Mouse (Mus musculus) limb, embryonic 13.5 days (tissue): Measurements from ENCODE around the gene Gnmt. TPM values are rescaled to one million over a fixed set of nuclear protein-coding genes. Genes with fewer than 3 reads are reported as not detected.
A peak's percentile ranks its signal among the peaks of the same experiment; 100 is the strongest.

Source experiments
- ATAC-seq: fragments of 200-750 bp; cut with Nextera tagmentation; 2 replicates; pipeline ENCODE4 v1.8.0; 2017; ENCODE audit warnings: low read depth, moderate number of reproducible peaks, moderate TSS enrichment; ENCODE audit not compliant: low FRiP score
- H3K27ac ChIP-seq: fragments of 300-500 bp; sonication (generic); 2 replicates; pipeline ENCODE4 v1.5.1; 2015; ENCODE audit warnings: inconsistent platforms, mild to moderate bottlenecking, moderate library complexity
- H3K27me3 ChIP-seq: fragments of 300-500 bp; sonication (generic); 2 replicates; pipeline ENCODE4 v1.6.1; 2015; ENCODE audit warnings: mild to moderate bottlenecking, inconsistent platforms
- H3K36me3 ChIP-seq: fragments of 300-500 bp; sonication (generic); 2 replicates; pipeline ENCODE4 v1.6.1; 2015; ENCODE audit warnings: inconsistent platforms, mild to moderate bottlenecking, moderate library complexity
- H3K4me1 ChIP-seq: fragments of 300-500 bp; sonication (generic); 2 replicates; pipeline ENCODE4 v1.6.1; 2015; ENCODE audit warnings: inconsistent platforms
- H3K4me2 ChIP-seq: fragments of 300-500 bp; sonication (generic); replicated peaks from 2 replicates; pipeline ENCODE4 v1.6.1; 2015; ENCODE audit warnings: inconsistent platforms, mild to moderate bottlenecking, moderate library complexity
- H3K4me3 ChIP-seq: fragments of 300-500 bp; sonication (generic); 2 replicates; pipeline ENCODE4 v1.5.1; 2015; ENCODE audit warnings: moderate library complexity, mild to moderate bottlenecking, inconsistent platforms
- H3K9ac ChIP-seq: fragments of 300-500 bp; sonication (generic); 2 replicates; pipeline ENCODE4 v1.6.1; 2015; ENCODE audit warnings: mild to moderate bottlenecking, inconsistent platforms
- H3K9me3 ChIP-seq: fragments of 300-500 bp; sonication (generic); 2 replicates; pipeline ENCODE4 v1.6.1; 2016; ENCODE audit warnings: inconsistent platforms
- WGBS: fragments of 180-500 bp; shearing (Covaris S2); methylation state at CpG from one replicate; pipeline ENCODE4 v1.1.7; 2015; 5-methylcytosine and 5-hydroxymethylcytosine counted together
- polyA plus RNA-seq: library from polyadenylated mRNA; unstranded; fragments of >200 nt; fragmentation: Nextera tagmentation; extraction: Ambion mirVana; gene quantifications from 2 replicates; pipeline ENCODE4 v1.2.1, GENCODE M21; 2015

Gnmt gene
- polyA plus RNA-seq, 1 experiment from 2014 or later, result 0.57 TPM

- Histone ChIP-seq H3K4me1 (no peaks in the 10 kb centered on the region), H3K27ac (no peak overlapping the region), H3K9me3 (no peaks in the 10 kb centered on the region), H3K9ac (no peak overlapping the region), H3K27me3 (peaks cover 1% of the 10 kb centered on the region; the same call in 1 of the 2 replicates), H3K4me3 (no peak overlapping the region), H3K4me2 (no peak overlapping the region), H3K36me3 (peaks cover 42% of the 10 kb centered on the region)
- WGBS, result 84% methylated on average over 7 of the region's 7 CpGs
- no peak for ATAC-seq
Observed at GRCm38 (mm10) chr17:46735287-46735686, 6.3 kb upstream of the Gnmt start.

- Histone ChIP-seq H3K36me3 (peaks cover 41% of the 10 kb centered on the region), H3K4me3 (no peak overlapping the region), H3K4me2 (no peak overlapping the region), H3K27ac (no peak overlapping the region), H3K9ac (no peak overlapping the region), H3K9me3 (no peaks in the 10 kb centered on the region), H3K27me3 (peaks cover 14% of the 10 kb centered on the region), H3K4me1 (0 out of 2 replicates have a peak, but pooled peaks cover under 1% of the 10 kb centered on the region)
- 89% methylated on average over 3 of the region's 3 CpGs for WGBS
- no peak for ATAC-seq
Observed at GRCm38 (mm10) chr17:46734055-46734454, 5.1 kb upstream of the Gnmt start.

- Histone ChIP-seq H3K27me3 (peaks cover 27% of the 10 kb centered on the region), H3K4me2 (peak overlapping the region; percentile 48), H3K9me3 (no peaks in the 10 kb centered on the region), H3K27ac (no peak overlapping the region), H3K36me3 (peaks cover 32% of the 10 kb centered on the region), H3K4me3 (no peak overlapping the region; the same call in none of the 2 replicates), H3K9ac (0 out of 2 replicates have a peak overlapping the region, but pooled peaks have one; percentile 14), H3K4me1 (peaks cover 6% of the 10 kb centered on the region; the same call in 1 of the 2 replicates)
- 53% methylated on average over 11 of the region's 11 CpGs for WGBS
- no peak for ATAC-seq
Observed at GRCm38 (mm10) chr17:46728496-46728895, 472 bp downstream of the Gnmt start.

- H3K4me2 ChIP-seq, result no peak overlapping the region
- no peaks in the 10 kb centered on the region for H3K9me3 ChIP-seq
- no peak overlapping the region for H3K27ac ChIP-seq
- H3K27me3 ChIP-seq, result peaks cover 27% of the 10 kb centered on the region
- H3K36me3 ChIP-seq, result peaks cover 37% of the 10 kb centered on the region
- no peak for ATAC-seq
- H3K9ac ChIP-seq, result no peak overlapping the region
- peaks cover 6% of the 10 kb centered on the region; the same call in 1 of the 2 replicates for H3K4me1 ChIP-seq
- 39% methylated on average over 6 of the region's 6 CpGs for WGBS
- H3K4me3 ChIP-seq, result no peak overlapping the region
Observed at GRCm38 (mm10) chr17:46728021-46728420, 947 bp downstream of the Gnmt start.

- 90% methylated on average over 11 of the region's 11 CpGs for WGBS
- ATAC-seq, result no peak
Observed at GRCm38 (mm10) chr17:46727271-46727670, 1.7 kb downstream of the Gnmt start.

GRCm38 (mm10) chr17:46725731-46726645 lies 3.0 kb downstream of the Gnmt start:
- no peak for ATAC-seq
- H3K27ac ChIP-seq, result no peak overlapping the region
- no peaks in the 10 kb centered on the region for H3K9me3 ChIP-seq
- H3K4me2 ChIP-seq, result no peak overlapping the region
- peaks cover 54% of the 10 kb centered on the region for H3K36me3 ChIP-seq
- H3K9ac ChIP-seq, result no peak overlapping the region
- H3K4me3 ChIP-seq, result no peak overlapping the region
- peaks cover 27% of the 10 kb centered on the region for H3K27me3 ChIP-seq
- WGBS, result 87% methylated on average over 26 of the region's 26 CpGs
- H3K4me1 ChIP-seq, result peaks cover 6% of the 10 kb centered on the region; the same call in 1 of the 2 replicates

More at GRCm38 (mm10) chr17:46727271-46727670, 1.7 kb downstream of the Gnmt start:
- H3K27me3 ChIP-seq, result peaks cover 27% of the 10 kb centered on the region
- H3K36me3 ChIP-seq, result peaks cover 42% of the 10 kb centered on the region
- H3K9ac ChIP-seq, result no peak overlapping the region
- no peak overlapping the region for H3K4me2 ChIP-seq
- H3K9me3 ChIP-seq, result no peaks in the 10 kb centered on the region
- H3K4me1 ChIP-seq, result peaks cover 6% of the 10 kb centered on the region; the same call in 1 of the 2 replicates
- no peak overlapping the region for H3K27ac ChIP-seq
- H3K4me3 ChIP-seq, result no peak overlapping the region

GRCm38 (mm10) chr17:46725273-46725672 lies 3.7 kb downstream of the Gnmt start:
- no peak overlapping the region for H3K4me3 ChIP-seq
- H3K4me1 ChIP-seq, result peaks cover 6% of the 10 kb centered on the region; the same call in 1 of the 2 replicates
- ATAC-seq, result no peak
- 43% methylated on average over 9 of the region's 9 CpGs for WGBS
- no peak overlapping the region for H3K27ac ChIP-seq
- H3K4me2 ChIP-seq, result no peak overlapping the region
- H3K27me3 ChIP-seq, result peaks cover 26% of the 10 kb centered on the region
- H3K9ac ChIP-seq, result no peak overlapping the region
- no peaks in the 10 kb centered on the region for H3K9me3 ChIP-seq
- peaks cover 62% of the 10 kb centered on the region for H3K36me3 ChIP-seq

- no peak for ATAC-seq
- Histone ChIP-seq H3K9ac (no peak overlapping the region), H3K4me3 (no peak overlapping the region), H3K27me3 (peaks cover 19% of the 10 kb centered on the region), H3K4me2 (no peak overlapping the region), H3K36me3 (peaks cover 65% of the 10 kb centered on the region), H3K27ac (no peak overlapping the region), H3K9me3 (no peaks in the 10 kb centered on the region), H3K4me1 (peaks cover 6% of the 10 kb centered on the region; the same call in 1 of the 2 replicates)
- WGBS, result 80% methylated on average over 20 of the region's 20 CpGs
Observed at GRCm38 (mm10) chr17:46724477-46725084, 4.4 kb downstream of the Gnmt start.

GRCm38 (mm10) chr17:46721077-46721476 lies 7.9 kb downstream of the Gnmt start:
- H3K27ac ChIP-seq, result no peak overlapping the region
- H3K9ac ChIP-seq, result no peak overlapping the region
- ATAC-seq, result no peak
- no peak overlapping the region for H3K4me2 ChIP-seq
- no peaks in the 10 kb centered on the region for H3K4me1 ChIP-seq
- no peak overlapping the region for H3K4me3 ChIP-seq
- H3K9me3 ChIP-seq, result no peaks in the 10 kb centered on the region
- H3K27me3 ChIP-seq, result no peaks in the 10 kb centered on the region
- WGBS, result 88% methylated on average over 7 of the region's 7 CpGs
- peaks cover 80% of the 10 kb centered on the region for H3K36me3 ChIP-seq

GRCm38 (mm10) chr17:46714756-46715481 lies 14.0 kb downstream of the Gnmt start:
- WGBS, result 94% methylated on average over 11 of the region's 11 CpGs
- Histone ChIP-seq H3K36me3 (peaks cover 51% of the 10 kb centered on the region), H3K4me2 (no peak overlapping the region)

GRCm38 (mm10) chr17:46713849-46714248 lies 15.1 kb downstream of the Gnmt start:
- WGBS, result 87% methylated on average over 9 of the region's 9 CpGs

More at GRCm38 (mm10) chr17:46714756-46715481, 14.0 kb downstream of the Gnmt start:
- Histone ChIP-seq H3K4me1 (peaks cover 21% of the 10 kb centered on the region), H3K4me3 (no peak overlapping the region), H3K27ac (no peak overlapping the region), H3K27me3 (no peaks in the 10 kb centered on the region), H3K9ac (no peak overlapping the region), H3K9me3 (no peaks in the 10 kb centered on the region)
- ATAC-seq, result no peak

More at GRCm38 (mm10) chr17:46713849-46714248, 15.1 kb downstream of the Gnmt start:
- Histone ChIP-seq H3K9me3 (no peaks in the 10 kb centered on the region), H3K27me3 (no peaks in the 10 kb centered on the region), H3K4me3 (no peak overlapping the region), H3K27ac (no peak overlapping the region), H3K4me2 (0 out of 2 replicates have a peak overlapping the region, but pooled peaks have one; percentile 100), H3K4me1 (peaks cover 21% of the 10 kb centered on the region), H3K9ac (no peak overlapping the region), H3K36me3 (peaks cover 51% of the 10 kb centered on the region)
- ATAC-seq, result no peak
